Mouse (Mus musculus): ENCODE measurements around the gene Poglut1. TPM values are rescaled to one million over a fixed set of nuclear protein-coding genes. Genes with fewer than 3 reads are reported as not detected.

The Poglut1 gene
- polyA plus RNA-seq, 1 experiment, result 59.7 TPM

DNA sequence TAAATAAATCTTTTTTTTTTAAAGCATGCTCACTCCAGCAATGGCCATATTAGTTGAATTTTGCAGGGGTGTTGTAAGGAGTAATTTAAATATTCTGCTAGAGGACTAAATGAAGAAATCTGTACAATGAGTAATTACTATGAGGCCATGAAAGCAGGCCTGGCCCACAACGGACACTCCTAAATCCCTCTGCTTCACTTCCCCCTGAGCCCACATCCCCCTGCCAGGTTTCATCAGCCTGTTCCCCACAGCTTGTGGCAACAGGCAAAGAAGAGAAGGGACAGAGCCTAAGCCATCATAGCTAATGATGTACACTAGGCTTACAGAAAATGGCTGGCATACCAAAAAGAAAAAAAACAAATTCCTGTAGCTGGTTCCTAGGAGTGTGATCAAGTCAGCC, 2.1 kb downstream of the Poglut1 start:
- TF ChIP-seq POLR2A (IDR thresholded peaks at IDR 0.05; ENCODE audit: extremely low read depth, insufficient read depth, low read length), result no peak
- no peak for TF ChIP-seq CTCF (IDR thresholded peaks at IDR 0.05; ENCODE audit: extremely low read depth, insufficient read depth, low read length)
- Histone ChIP-seq H3K4me1 (ENCODE audit: control insufficient read depth, insufficient read depth, low read length) (no peaks in the 10 kb centered on the region), H3K27ac (ENCODE audit: insufficient read depth, low read length) (no peak overlapping the region), H3K4me3 (ENCODE audit: insufficient read depth, low read length) (no peak overlapping the region)

- no peak overlapping the region for H3K27ac ChIP-seq (ENCODE audit: insufficient read depth, low read length)
- TF ChIP-seq CTCF (IDR thresholded peaks at IDR 0.05; ENCODE audit: extremely low read depth, insufficient read depth, low read length) (no peak), POLR2A (IDR thresholded peaks at IDR 0.05; ENCODE audit: extremely low read depth, insufficient read depth, low read length) (no peak)
Observed at GRCm38 (mm10) chr16:38538716-38539380, 11.2 kb downstream of the Poglut1 start.

GRCm38 (mm10) chr16:38536544-38537146, 13.4 kb downstream of the Poglut1 start:
- H3K27ac ChIP-seq (ENCODE audit: insufficient read depth, low read length), result no peak overlapping the region
- H3K4me1 ChIP-seq (ENCODE audit: control insufficient read depth, insufficient read depth, low read length), result no peaks in the 10 kb centered on the region
- no peak overlapping the region for H3K4me3 ChIP-seq (ENCODE audit: insufficient read depth, low read length)
- TF ChIP-seq POLR2A (IDR thresholded peaks at IDR 0.05; ENCODE audit: extremely low read depth, insufficient read depth, low read length), result no peak
- TF ChIP-seq CTCF (IDR thresholded peaks at IDR 0.05; ENCODE audit: extremely low read depth, insufficient read depth, low read length), result peak; percentile 91

More at GRCm38 (mm10) chr16:38538716-38539380, 11.2 kb downstream of the Poglut1 start:
- Histone ChIP-seq H3K4me3 (ENCODE audit: insufficient read depth, low read length) (no peak overlapping the region), H3K4me1 (ENCODE audit: control insufficient read depth, insufficient read depth, low read length) (no peaks in the 10 kb centered on the region)

DNA sequence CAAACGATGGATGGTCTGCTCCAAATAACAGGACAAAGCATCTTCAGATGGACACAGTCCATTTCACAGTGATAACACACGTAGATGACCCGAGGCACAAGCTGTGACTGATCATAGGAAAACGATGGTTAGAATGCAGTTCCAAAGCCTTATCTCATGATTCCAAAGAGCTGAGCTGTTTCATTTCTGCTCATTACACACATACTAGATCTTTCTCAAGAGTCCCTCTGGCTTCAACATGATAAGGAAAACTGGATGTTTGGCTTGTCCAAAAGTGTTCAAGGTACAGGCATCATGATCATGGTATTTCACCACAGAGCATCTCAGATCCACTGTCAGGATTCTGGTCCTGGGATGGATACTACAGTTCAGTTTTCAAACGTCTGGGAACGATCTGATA, 23.8 kb downstream of the Poglut1 start:
- Histone ChIP-seq H3K4me1 (ENCODE audit: control insufficient read depth, insufficient read depth, low read length) (0 out of 2 replicates have a peak, but pooled peaks cover 1% of the 10 kb centered on the region), H3K27ac (ENCODE audit: insufficient read depth, low read length) (no peak overlapping the region), H3K4me3 (ENCODE audit: insufficient read depth, low read length) (no peak overlapping the region)
- TF ChIP-seq CTCF (IDR thresholded peaks at IDR 0.05; ENCODE audit: extremely low read depth, insufficient read depth, low read length) (no peak), POLR2A (IDR thresholded peaks at IDR 0.05; ENCODE audit: extremely low read depth, insufficient read depth, low read length) (no peak)

GRCm38 (mm10) chr16:38522129-38523084, 27.7 kb downstream of the Poglut1 start, which contains the start of gene Timmdc1:
Timmdc1 (minus strand) TSS chr16:38522663.
- H3K4me3 ChIP-seq (ENCODE audit: insufficient read depth, low read length), result peak within 1 kb of the TSS; percentile 79
- TF ChIP-seq POLR2A (IDR thresholded peaks at IDR 0.05; ENCODE audit: extremely low read depth, insufficient read depth, low read length) (peak; percentile 93), CTCF (IDR thresholded peaks at IDR 0.05; ENCODE audit: extremely low read depth, insufficient read depth, low read length) (no peak)
- peak within 1 kb of the TSS; percentile 75 for H3K27ac ChIP-seq (ENCODE audit: insufficient read depth, low read length)
- H3K4me1 ChIP-seq (ENCODE audit: control insufficient read depth, insufficient read depth, low read length), result 0 out of 2 replicates have a peak, but pooled peaks cover 1% of the 10 kb centered on the region

DNA sequence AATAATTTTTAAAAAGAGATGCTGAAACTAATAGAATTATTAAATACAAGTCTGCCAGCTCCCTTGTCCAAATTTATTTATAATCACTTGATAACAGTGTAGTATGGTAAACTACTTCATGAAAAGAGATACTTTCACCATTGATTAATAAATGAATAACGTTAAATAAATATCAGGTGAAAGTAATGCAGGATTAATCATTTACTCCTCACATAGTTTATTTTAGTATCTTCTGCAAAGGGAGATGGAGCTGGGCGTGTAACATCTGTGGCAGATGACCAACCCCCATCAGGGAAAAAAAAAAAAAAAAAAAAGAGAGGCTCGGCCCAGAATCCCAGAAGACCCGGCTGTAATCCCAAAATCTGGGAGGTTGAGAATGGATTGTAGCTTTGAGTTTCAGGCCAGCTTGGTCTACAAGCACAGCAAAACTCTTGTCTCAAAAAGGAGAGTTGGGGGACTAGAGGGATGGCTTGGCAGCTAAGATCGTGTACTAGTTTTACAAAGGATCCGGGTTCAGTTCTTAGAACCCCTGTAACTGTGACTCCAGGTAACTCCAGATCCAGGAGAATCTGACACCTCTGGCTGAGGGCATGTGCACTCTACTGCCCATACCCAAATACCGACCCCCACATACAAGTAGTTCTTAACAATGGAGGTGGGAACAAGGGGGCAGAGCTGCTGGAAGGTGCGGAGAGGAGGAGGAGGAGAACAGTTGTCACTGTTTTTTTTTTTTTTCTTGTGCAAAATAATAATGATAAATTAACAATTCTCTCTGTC, 28.7 kb downstream of the Poglut1 start:
- H3K27ac ChIP-seq (ENCODE audit: insufficient read depth, low read length), result no peak overlapping the region
- peak overlapping the region; percentile 79; the same call in 1 of the 2 replicates for H3K4me3 ChIP-seq (ENCODE audit: insufficient read depth, low read length)
- 0 out of 2 replicates have a peak, but pooled peaks cover 1% of the 10 kb centered on the region for H3K4me1 ChIP-seq (ENCODE audit: control insufficient read depth, insufficient read depth, low read length)
- no peak for TF ChIP-seq CTCF (IDR thresholded peaks at IDR 0.05; ENCODE audit: extremely low read depth, insufficient read depth, low read length)
- TF ChIP-seq POLR2A (IDR thresholded peaks at IDR 0.05; ENCODE audit: extremely low read depth, insufficient read depth, low read length), result no peak

- 0 out of 2 replicates have a peak, but pooled peaks cover 1% of the 10 kb centered on the region for H3K4me1 ChIP-seq (ENCODE audit: control insufficient read depth, insufficient read depth, low read length)
- H3K27ac ChIP-seq (ENCODE audit: insufficient read depth, low read length), result no peak overlapping the region
- TF ChIP-seq CTCF (IDR thresholded peaks at IDR 0.05; ENCODE audit: extremely low read depth, insufficient read depth, low read length) (no peak), POLR2A (IDR thresholded peaks at IDR 0.05; ENCODE audit: extremely low read depth, insufficient read depth, low read length) (no peak)
- H3K4me3 ChIP-seq (ENCODE audit: insufficient read depth, low read length), result no peak overlapping the region
Observed at GRCm38 (mm10) chr16:38519140-38519539, 30.9 kb downstream of the Poglut1 start.

DNA sequence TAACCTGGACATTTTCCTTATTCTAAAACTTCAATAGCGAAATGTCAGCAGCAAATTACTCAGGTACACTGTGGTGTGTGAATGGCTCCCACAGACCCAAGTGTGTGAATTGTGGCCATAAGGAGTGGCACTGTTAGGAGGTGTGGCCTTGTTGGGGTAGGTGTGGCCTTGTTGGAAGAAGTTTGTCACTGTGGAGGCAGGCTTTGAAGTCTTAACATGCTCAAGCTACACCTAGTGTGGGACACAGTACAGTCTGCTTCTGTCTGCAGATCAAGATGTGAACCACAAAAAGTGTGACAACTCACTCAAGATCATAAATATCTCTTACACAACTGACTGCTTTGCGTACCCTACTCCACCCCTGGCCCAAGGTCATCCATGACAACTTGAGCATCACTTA, 39.2 kb downstream of the Poglut1 start:
- no peak overlapping the region for H3K27ac ChIP-seq (ENCODE audit: insufficient read depth, low read length)
- H3K4me3 ChIP-seq (ENCODE audit: insufficient read depth, low read length), result no peak overlapping the region
- no peak for TF ChIP-seq CTCF (IDR thresholded peaks at IDR 0.05; ENCODE audit: extremely low read depth, insufficient read depth, low read length)
- TF ChIP-seq POLR2A (IDR thresholded peaks at IDR 0.05; ENCODE audit: extremely low read depth, insufficient read depth, low read length), result no peak
- H3K4me1 ChIP-seq (ENCODE audit: control insufficient read depth, insufficient read depth, low read length), result no peaks in the 10 kb centered on the region

Data from cortical plate, adult 2 months (tissue).